In genomic region chr14:7932151-7932550, GRCm38 (mm10) we compare ENCODE assay signal across 38 mouse cellular contexts. TPM values are rescaled to one million over a fixed set of nuclear protein-coding genes. Genes with fewer than 3 reads are reported as not detected.
"Had no signal": no experiment of that assay in that cellular context is flagged by ENCODE, and none has a peak within 500 bp of the region (broad histone marks: within the 10 kb centered on the region; RNA-seq: fewer than 3 reads in every experiment).

No protein-coding gene starts in this region.

- H3K4me1 ChIP-seq: heart, embryonic 15.5 days; kidney, embryonic 15.5 days had no signal

- H3K27me3 ChIP-seq: heart, embryonic 13.5 days; heart, embryonic 15.5 days; hindbrain, embryonic 13.5 days; hindbrain, embryonic 15.5 days; kidney, embryonic 15.5 days; limb, embryonic 13.5 days; limb, embryonic 15.5 days; liver, embryonic 12.5 days had no signal

- ATAC-seq: hindbrain, postnatal 0 days; intestine, embryonic 16.5 days; liver, embryonic 12.5 days had no signal

- DNase-seq: gastrocnemius, postnatal 14 days; gastrocnemius, postnatal 36 days; heart, adult 11 months; heart, adult 2 months; heart, postnatal 14 days; heart, postnatal 36 days; kidney, adult 11 months; kidney, adult 2 months; kidney, adult 9 months; kidney, postnatal 14 days; kidney, postnatal 36 days; layer of hippocampus, postnatal 36 days; left cerebral cortex, postnatal 4 days had no signal

- H3K27ac ChIP-seq: heart, adult 2 months; heart, embryonic 13.5 days; heart, embryonic 15.5 days; hindbrain, embryonic 13.5 days; hindbrain, embryonic 15.5 days; hindbrain, postnatal 0 days; kidney, embryonic 15.5 days; limb, embryonic 13.5 days; limb, embryonic 15.5 days; liver, embryonic 12.5 days; liver, embryonic 14.5 days had no signal

- H3K9ac ChIP-seq: heart, embryonic 13.5 days; heart, embryonic 15.5 days; hindbrain, embryonic 13.5 days; hindbrain, embryonic 15.5 days; kidney, embryonic 15.5 days; limb, embryonic 13.5 days; limb, embryonic 15.5 days; liver, embryonic 12.5 days; liver, embryonic 14.5 days had no signal

- H3K4me2 ChIP-seq: heart, embryonic 11.5 days; heart, embryonic 13.5 days; heart, embryonic 15.5 days; hindbrain, embryonic 13.5 days; hindbrain, embryonic 15.5 days; kidney, embryonic 15.5 days; limb, embryonic 13.5 days; limb, embryonic 15.5 days; liver, embryonic 12.5 days had no signal

- H3K4me3 ChIP-seq: heart, adult 2 months; heart, embryonic 13.5 days; heart, embryonic 15.5 days; hindbrain, embryonic 13.5 days; hindbrain, embryonic 15.5 days; kidney, embryonic 15.5 days; limb, embryonic 13.5 days; limb, embryonic 15.5 days; liver, embryonic 12.5 days had no signal

- H3K9me3 ChIP-seq: heart, embryonic 13.5 days; heart, embryonic 15.5 days; hindbrain, embryonic 13.5 days; hindbrain, embryonic 15.5 days; kidney, embryonic 15.5 days; limb, embryonic 13.5 days; limb, embryonic 15.5 days; liver, embryonic 12.5 days had no signal

RNA-seq across cellular contexts. Expression of gene Gm45521, which starts 24.9 kb away (rescaled TPM):
- total RNA-seq: gastrocnemius, adult 18-20 months; gastrocnemius, adult 8-10 months; gastrocnemius, postnatal 14 days; gastrocnemius, postnatal 36 days; heart, adult 2 months; heart, postnatal 14 days; heart, postnatal 36 days; hematopoietic stem cell, adult 5-6 weeks; hindbrain, postnatal 0 days; layer of hippocampus, adult 18-20 months; layer of hippocampus, postnatal 36 days; left cerebral cortex, adult 18-20 months; left cerebral cortex, postnatal 25 days; left cerebral cortex, postnatal 4 days; liver, adult 2 months had no signal
- polyA plus RNA-seq: gonadal fat pad, adult 2 months; heart, adult 2 months; heart, embryonic 13.5 days; heart, embryonic 15.5 days; heart, postnatal 0 days; hindbrain, embryonic 11.5 days; hindbrain, embryonic 15.5 days; intestine, embryonic 14.5 days; intestine, embryonic 16.5 days; kidney, adult 2 months; kidney, embryonic 15.5 days; large intestine, adult 2 months; limb, embryonic 13.5 days; limb, embryonic 15.5 days; liver, adult 2 months; liver, embryonic 12.5 days; liver, embryonic 14.5 days; liver, embryonic 16.5 days had no signal
